Mouse (Mus musculus) neural tube, embryonic 13.5 days (tissue): Measurements from ENCODE around the gene Mpzl3. TPM values are rescaled to one million over a fixed set of nuclear protein-coding genes. Genes with fewer than 3 reads are reported as not detected.

ENCODE experiments used
- ATAC-seq: fragments of 200-750 bp; cut with Nextera tagmentation; 2 replicates; pipeline ENCODE4 v1.8.0; 2017; ENCODE audit warnings: low read depth, mild to moderate bottlenecking, moderate TSS enrichment, moderate library complexity
- H3K27ac ChIP-seq: fragments of 300-500 bp; sonication (generic); replicated peaks from 2 replicates; pipeline ENCODE4 v1.5.1; 2015; ENCODE audit warnings: moderate library complexity, mild to moderate bottlenecking, inconsistent platforms
- H3K27me3 ChIP-seq: fragments of 300-500 bp; sonication (generic); 2 replicates; pipeline ENCODE4 v1.6.1; 2015; ENCODE audit warnings: mild to moderate bottlenecking, inconsistent platforms
- H3K36me3 ChIP-seq: fragments of 300-500 bp; sonication (generic); 2 replicates; pipeline ENCODE4 v1.6.1; 2015; ENCODE audit warnings: mild to moderate bottlenecking, inconsistent platforms
- H3K4me1 ChIP-seq: fragments of 300-500 bp; sonication (generic); replicated peaks from 2 replicates; pipeline ENCODE4 v1.6.1; 2015; ENCODE audit warnings: inconsistent platforms
- H3K4me2 ChIP-seq: fragments of 300-500 bp; sonication (generic); 2 replicates; pipeline ENCODE4 v1.6.1; 2015; ENCODE audit warnings: inconsistent platforms, mild to moderate bottlenecking, moderate library complexity
- H3K4me3 ChIP-seq: fragments of 300-500 bp; sonication (generic); 2 replicates; pipeline ENCODE4 v1.5.1; 2015; ENCODE audit warnings: mild to moderate bottlenecking, inconsistent platforms
- H3K9ac ChIP-seq: fragments of 300-500 bp; sonication (generic); 2 replicates; pipeline ENCODE4 v1.6.1; 2015; ENCODE audit warnings: moderate library complexity, mild to moderate bottlenecking, inconsistent platforms
- H3K9me3 ChIP-seq: fragments of 300-500 bp; sonication (generic); 2 replicates; pipeline ENCODE4 v1.6.1; 2016; ENCODE audit warnings: inconsistent platforms
- WGBS: fragments of 180-500 bp; shearing (Covaris S2); methylation state at CpG from one replicate; pipeline ENCODE4 v1.1.7; 2015; 5-methylcytosine and 5-hydroxymethylcytosine counted together
- polyA plus RNA-seq: library from polyadenylated mRNA; unstranded; fragments of >200 nt; fragmentation: Nextera tagmentation; extraction: Ambion mirVana; gene quantifications from 2 replicates; pipeline ENCODE4 v1.2.1, GENCODE M21; 2015

Gene Mpzl3
- polyA plus RNA-seq, 1 experiment from 2014 or later = 0.92 TPM

GRCm38 (mm10) chr9:45049731-45050130 lies 5.3 kb upstream of the Mpzl3 start:
- WGBS = 95% methylated on average over 1 of the region's 1 CpGs
- Histone ChIP-seq H3K36me3 (no peaks in the 10 kb centered on the region), H3K4me2 (no peak overlapping the region), H3K4me1 (0 out of 2 replicates have a peak, but pooled peaks cover 5% of the 10 kb centered on the region), H3K27me3 (peaks cover 48% of the 10 kb centered on the region), H3K4me3 (no peak overlapping the region), H3K9ac (no peak overlapping the region), H3K9me3 (no peaks in the 10 kb centered on the region), H3K27ac (no peak overlapping the region)
- no peak for ATAC-seq

DNA sequence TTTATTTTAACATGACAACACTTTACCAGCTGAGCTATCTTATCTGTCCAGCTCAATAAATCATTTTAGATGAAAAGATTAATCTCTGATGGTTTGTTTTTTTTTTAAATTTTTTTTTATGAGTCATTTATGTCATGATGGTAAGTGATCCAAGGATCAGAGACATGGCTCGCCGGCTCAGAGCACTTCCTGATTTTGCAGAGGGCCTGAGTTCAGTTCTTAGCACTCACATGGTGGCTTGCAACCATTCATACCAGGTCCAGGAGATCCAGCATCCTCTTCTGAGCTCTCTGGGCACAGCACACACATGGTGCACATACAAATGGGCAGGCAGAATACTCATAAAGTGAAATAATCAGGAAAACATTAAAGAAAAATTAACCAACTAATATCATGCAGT lies 4.7 kb upstream of the Mpzl3 start:
- Histone ChIP-seq H3K36me3 (no peaks in the 10 kb centered on the region), H3K27ac (no peak overlapping the region), H3K4me2 (no peak overlapping the region), H3K4me1 (0 out of 2 replicates have a peak, but pooled peaks cover 5% of the 10 kb centered on the region), H3K9ac (no peak overlapping the region), H3K9me3 (no peaks in the 10 kb centered on the region), H3K27me3 (peaks cover 43% of the 10 kb centered on the region), H3K4me3 (no peak overlapping the region)
- ATAC-seq = no peak
- 87% methylated on average over 2 of the region's 2 CpGs for WGBS

GRCm38 (mm10) chr9:45058304-45058940 lies 3.4 kb downstream of the Mpzl3 start:
- no peaks in the 10 kb centered on the region for H3K36me3 ChIP-seq
- 59% methylated on average over 5 of the region's 5 CpGs for WGBS
- H3K4me3 ChIP-seq = no peak overlapping the region
- H3K9ac ChIP-seq = no peak overlapping the region
- 0 out of 2 replicates have a peak, but pooled peaks cover 5% of the 10 kb centered on the region for H3K4me1 ChIP-seq
- peaks cover 56% of the 10 kb centered on the region for H3K27me3 ChIP-seq
- H3K4me2 ChIP-seq = no peak overlapping the region
- no peak for ATAC-seq
- H3K27ac ChIP-seq = no peak overlapping the region
- H3K9me3 ChIP-seq = no peaks in the 10 kb centered on the region

DNA sequence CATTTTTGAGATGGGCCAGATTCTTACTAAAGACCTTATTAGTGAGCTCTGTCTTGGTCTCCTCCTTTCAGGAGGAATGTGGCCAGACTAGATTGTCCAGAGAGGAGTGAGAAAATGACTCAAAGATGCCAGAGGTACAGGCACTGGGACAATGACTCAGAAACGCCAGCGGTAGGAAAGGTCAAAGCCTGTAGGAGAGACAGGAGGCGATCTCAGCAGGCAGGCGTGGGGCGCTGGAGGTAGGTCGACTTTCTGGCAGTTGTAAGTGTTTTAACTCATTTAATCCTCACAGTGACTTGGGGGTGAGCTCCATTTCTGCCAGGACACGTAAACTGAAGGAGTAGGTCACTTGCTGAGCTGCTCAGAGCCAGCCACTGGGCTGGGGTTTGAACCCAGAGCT lies 5.2 kb downstream of the Mpzl3 start:
- no peaks in the 10 kb centered on the region for H3K9me3 ChIP-seq
- no peaks in the 10 kb centered on the region for H3K4me1 ChIP-seq
- H3K27me3 ChIP-seq = peaks cover 50% of the 10 kb centered on the region
- WGBS = 53% methylated on average over 7 of the region's 7 CpGs
- H3K36me3 ChIP-seq = no peaks in the 10 kb centered on the region
- no peak overlapping the region for H3K4me3 ChIP-seq
- ATAC-seq = no peak
- no peak overlapping the region for H3K4me2 ChIP-seq
- H3K27ac ChIP-seq = no peak overlapping the region
- no peak overlapping the region for H3K9ac ChIP-seq

GRCm38 (mm10) chr9:45062677-45063076 lies 7.7 kb downstream of the Mpzl3 start:
- Histone ChIP-seq H3K4me3 (no peak overlapping the region), H3K9ac (no peak overlapping the region), H3K27ac (no peak overlapping the region), H3K27me3 (peaks cover 40% of the 10 kb centered on the region), H3K9me3 (no peaks in the 10 kb centered on the region), H3K36me3 (no peaks in the 10 kb centered on the region), H3K4me1 (no peaks in the 10 kb centered on the region), H3K4me2 (no peak overlapping the region)
- WGBS = 63% methylated on average over 3 of the region's 3 CpGs
- no peak for ATAC-seq

- Histone ChIP-seq H3K9me3 (no peaks in the 10 kb centered on the region), H3K36me3 (no peaks in the 10 kb centered on the region), H3K27ac (no peak overlapping the region), H3K4me2 (no peak overlapping the region), H3K4me3 (no peak overlapping the region), H3K9ac (no peak overlapping the region), H3K27me3 (peaks cover 24% of the 10 kb centered on the region), H3K4me1 (no peaks in the 10 kb centered on the region)
- WGBS = 89% methylated on average over 6 of the region's 6 CpGs
- no peak for ATAC-seq
Measured at GRCm38 (mm10) chr9:45064421-45064820, 9.4 kb downstream of the Mpzl3 start.

GRCm38 (mm10) chr9:45066735-45067134 lies 11.7 kb downstream of the Mpzl3 start:
- no peak overlapping the region for H3K4me2 ChIP-seq
- H3K9ac ChIP-seq = no peak overlapping the region
- no peak overlapping the region for H3K27ac ChIP-seq
- H3K36me3 ChIP-seq = no peaks in the 10 kb centered on the region
- no peak for ATAC-seq
- H3K27me3 ChIP-seq = peaks cover 4% of the 10 kb centered on the region; the same call in 1 of the 2 replicates
- WGBS = 80% methylated on average over 4 of the region's 4 CpGs
- no peaks in the 10 kb centered on the region for H3K9me3 ChIP-seq
- no peak overlapping the region for H3K4me3 ChIP-seq
- no peaks in the 10 kb centered on the region for H3K4me1 ChIP-seq

- no peak overlapping the region for H3K4me3 ChIP-seq
- H3K27ac ChIP-seq = no peak overlapping the region
- no peaks in the 10 kb centered on the region for H3K36me3 ChIP-seq
- H3K9ac ChIP-seq = no peak overlapping the region
- no peaks in the 10 kb centered on the region for H3K9me3 ChIP-seq
- H3K4me2 ChIP-seq = no peak overlapping the region
- H3K4me1 ChIP-seq = no peaks in the 10 kb centered on the region
- no peaks in the 10 kb centered on the region for H3K27me3 ChIP-seq
- WGBS = 60% methylated on average over 3 of the region's 3 CpGs
- ATAC-seq = no peak
Measured at GRCm38 (mm10) chr9:45071800-45072199, 16.8 kb downstream of the Mpzl3 start.

DNA sequence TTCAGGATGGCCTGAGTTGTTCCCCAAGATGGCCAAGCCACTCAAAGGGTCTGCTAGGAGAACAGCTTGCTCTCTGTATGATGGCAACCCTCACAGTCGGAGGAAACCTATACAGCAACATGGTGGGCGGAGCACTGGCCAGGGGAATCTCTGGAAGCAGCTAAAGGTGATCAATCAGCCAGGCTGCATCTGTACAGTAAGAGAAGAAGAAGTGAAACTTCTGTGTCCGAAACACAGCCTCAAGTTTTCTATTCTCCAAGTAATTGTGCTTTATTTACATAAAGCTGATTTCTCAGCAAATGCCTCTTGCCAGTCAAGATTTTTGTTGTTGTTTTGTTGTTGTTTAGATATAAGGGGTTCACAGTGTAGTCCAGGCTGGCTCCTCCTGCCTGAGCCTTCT lies 22.9 kb downstream of the Mpzl3 start:
- no peak overlapping the region for H3K27ac ChIP-seq
- no peaks in the 10 kb centered on the region for H3K9me3 ChIP-seq
- ATAC-seq = no peak
- H3K9ac ChIP-seq = no peak overlapping the region
- H3K36me3 ChIP-seq = no peaks in the 10 kb centered on the region
- 65% methylated on average over 3 of the region's 3 CpGs for WGBS
- no peak overlapping the region for H3K4me3 ChIP-seq
- no peak overlapping the region for H3K4me2 ChIP-seq
- no peaks in the 10 kb centered on the region for H3K27me3 ChIP-seq
- no peaks in the 10 kb centered on the region for H3K4me1 ChIP-seq

DNA sequence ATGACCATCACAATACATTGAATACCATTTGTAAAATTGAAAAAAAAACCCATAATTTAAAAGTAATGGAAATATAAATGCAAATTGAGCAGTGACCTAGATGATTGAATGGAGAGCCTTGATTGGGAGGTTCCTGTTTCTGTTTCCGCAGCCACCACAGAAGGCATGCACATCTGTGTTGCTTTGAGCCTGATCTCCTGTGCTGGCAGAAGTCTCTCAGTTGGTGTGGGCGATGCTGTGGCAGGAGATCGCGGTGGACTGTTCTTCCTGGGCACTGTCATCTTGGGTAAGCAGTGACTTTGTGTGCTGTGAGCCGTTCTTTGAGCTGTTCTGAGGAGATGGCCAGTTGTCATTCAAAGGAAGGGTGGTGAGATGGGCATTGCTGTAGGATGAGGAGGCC lies 24.0 kb downstream of the Mpzl3 start, which contains the start of gene Jaml:
TSS of gene Jaml (plus strand) at position 173 of the 400 bp plus-strand sequence.
- H3K36me3 ChIP-seq = no peaks in the 10 kb centered on the region
- no peak within 1 kb of the TSS for H3K9ac ChIP-seq
- H3K27me3 ChIP-seq = no peaks in the 10 kb centered on the region
- no peaks in the 10 kb centered on the region for H3K9me3 ChIP-seq
- 85% methylated on average over 5 of the region's 5 CpGs for WGBS
- no peak for ATAC-seq
- H3K27ac ChIP-seq = no peak within 1 kb of the TSS
- no peak within 1 kb of the TSS for H3K4me2 ChIP-seq
- no peak within 1 kb of the TSS for H3K4me3 ChIP-seq
- H3K4me1 ChIP-seq = no peaks in the 10 kb centered on the region

DNA sequence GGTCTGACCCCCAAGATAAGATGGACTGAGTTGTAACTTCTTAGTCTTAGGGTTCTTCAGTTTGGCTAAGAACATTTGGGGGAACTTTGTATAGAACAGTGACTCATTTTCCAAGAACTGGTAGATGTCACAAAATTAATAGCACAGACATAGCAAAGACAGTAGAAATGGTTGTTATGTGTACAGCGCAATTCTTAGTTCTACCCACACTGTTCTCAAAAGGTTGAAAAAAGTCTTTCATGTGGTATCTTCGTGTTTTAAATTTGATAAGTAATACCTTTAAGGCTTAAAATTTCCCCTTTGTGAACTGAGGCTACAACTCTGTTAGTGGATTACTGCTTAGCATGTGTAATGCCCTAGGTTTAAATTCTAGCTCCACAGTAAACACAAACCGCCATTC lies 28.1 kb downstream of the Mpzl3 start:
- no peak for ATAC-seq
- no peak overlapping the region for H3K4me2 ChIP-seq
- H3K9me3 ChIP-seq = no peaks in the 10 kb centered on the region
- H3K36me3 ChIP-seq = no peaks in the 10 kb centered on the region
- no peaks in the 10 kb centered on the region for H3K4me1 ChIP-seq
- 92% methylated on average over 3 of the region's 3 CpGs for WGBS
- H3K9ac ChIP-seq = no peak overlapping the region
- H3K27me3 ChIP-seq = no peaks in the 10 kb centered on the region
- no peak overlapping the region for H3K4me3 ChIP-seq
- H3K27ac ChIP-seq = no peak overlapping the region

DNA sequence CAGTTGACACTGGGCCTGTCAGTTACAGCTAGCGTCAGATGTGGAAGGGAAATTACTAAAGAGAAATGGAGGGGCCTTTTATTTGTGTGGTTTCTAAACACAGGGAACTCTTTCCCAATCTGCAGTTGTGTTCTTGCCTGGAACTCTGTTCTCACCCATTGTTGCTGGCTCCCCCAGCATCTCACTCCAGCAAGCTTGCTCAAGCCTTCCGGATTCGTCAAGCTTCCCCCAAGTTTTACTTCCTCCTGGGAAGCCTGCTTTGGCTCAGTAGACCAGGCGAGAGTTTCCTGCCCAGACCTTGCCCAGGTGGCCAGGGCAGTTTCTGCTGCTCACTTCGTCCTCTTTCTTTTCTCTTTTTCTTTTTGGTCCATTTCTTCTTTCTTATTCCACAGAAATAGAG lies 29.6 kb downstream of the Mpzl3 start:
- H3K27me3 ChIP-seq = 0 out of 2 replicates have a peak, but pooled peaks cover 3% of the 10 kb centered on the region
- WGBS = 83% methylated on average over 5 of the region's 5 CpGs
- H3K36me3 ChIP-seq = no peaks in the 10 kb centered on the region
- no peak overlapping the region for H3K4me3 ChIP-seq
- no peak overlapping the region for H3K9ac ChIP-seq
- no peaks in the 10 kb centered on the region for H3K9me3 ChIP-seq
- no peak overlapping the region for H3K4me2 ChIP-seq
- no peak overlapping the region for H3K27ac ChIP-seq
- no peaks in the 10 kb centered on the region for H3K4me1 ChIP-seq
- no peak for ATAC-seq
